Mouse (Mus musculus) cortical plate, adult 2 months (tissue): ENCODE measurements around the gene Tsga10ip. TPM values are rescaled to one million over a fixed set of nuclear protein-coding genes. Genes with fewer than 3 reads are reported as not detected.

Experiments used
- H3K27ac ChIP-seq: fragments of 200-500 bp; 2 replicates; pipeline ENCODE4 v1.5.1; 2012; ENCODE audit warnings: low read length, control low read depth, inconsistent platforms; ENCODE audit not compliant: insufficient read depth
- H3K4me1 ChIP-seq: fragments of 200-500 bp; 2 replicates; pipeline ENCODE4 v1.6.1; 2011; ENCODE audit warnings: low read length; ENCODE audit not compliant: control insufficient read depth, insufficient read depth
- H3K4me3 ChIP-seq: fragments of 200-500 bp; 2 replicates; pipeline ENCODE4 v1.5.1; 2011; ENCODE audit warnings: mild to moderate bottlenecking, low read length, control low read depth; ENCODE audit not compliant: insufficient read depth
- CTCF ChIP-seq: fragments of 200-500 bp; IDR thresholded peaks from 2 replicates; pipeline ENCODE4 v1.5.1; 2011; ENCODE audit warnings: mild to moderate bottlenecking, control low read depth, low read length; ENCODE audit not compliant: insufficient read depth; ENCODE audit errors: extremely low read depth
- POLR2A ChIP-seq: fragments of 200-500 bp; IDR thresholded peaks from 2 replicates; pipeline ENCODE4 v1.6.1; 2011; ENCODE audit warnings: mild to moderate bottlenecking, low read length, control low read depth; ENCODE audit not compliant: insufficient read depth; ENCODE audit errors: extremely low read depth
- polyA plus RNA-seq: library from polyadenylated mRNA; depleted of rRNA; stranded (reverse); fragments of >200 nt; gene quantifications from 2 replicates; pipeline ENCODE4 v1.2.3, GENCODE M21; 2012; rRNA removed

The Tsga10ip gene
- polyA plus RNA-seq, result not detected in 2 replicates

GRCm38 (mm10) chr19:5402293-5402692, at the start of gene Tsga10ip:
Gene Tsga10ip, minus strand, starts transcription at chr19:5402526.
- H3K4me1 ChIP-seq, result peaks cover 3% of the 10 kb centered on the region; the same call in 1 of the 2 replicates
- no peak within 1 kb of the TSS for H3K4me3 ChIP-seq
- H3K27ac ChIP-seq, result no peak within 1 kb of the TSS
- TF ChIP-seq POLR2A, result no peak
- no peak for TF ChIP-seq CTCF

GRCm38 (mm10) chr19:5451766-5452165, 49.4 kb upstream of the Tsga10ip start:
- TF ChIP-seq POLR2A (no peak), CTCF (no peak)
- Histone ChIP-seq H3K27ac (no peak overlapping the region), H3K4me3 (no peak overlapping the region), H3K4me1 (peaks cover 2% of the 10 kb centered on the region; the same call in 1 of the 2 replicates)

GRCm38 (mm10) chr19:5449673-5450072, 47.3 kb upstream of the Tsga10ip start:
- H3K4me1 ChIP-seq, result peaks cover 2% of the 10 kb centered on the region; the same call in 1 of the 2 replicates
- no peak overlapping the region for H3K27ac ChIP-seq
- TF ChIP-seq CTCF (no peak), POLR2A (no peak)

GRCm38 (mm10) chr19:5448354-5449150, 46.2 kb upstream of the Tsga10ip start:
- Histone ChIP-seq H3K4me1 (no peaks in the 10 kb centered on the region; the same call in 1 of the 2 replicates), H3K4me3 (peak overlapping the region; percentile 61; the same call in 1 of the 2 replicates), H3K27ac (no peak overlapping the region)
- no peak for TF ChIP-seq POLR2A
- no peak for TF ChIP-seq CTCF

More at GRCm38 (mm10) chr19:5449673-5450072, 47.3 kb upstream of the Tsga10ip start:
- no peak overlapping the region for H3K4me3 ChIP-seq

- Histone ChIP-seq H3K4me1 (no peaks in the 10 kb centered on the region; the same call in 1 of the 2 replicates), H3K27ac (no peak within 1 kb of the TSS), H3K4me3 (peak within 1 kb of the TSS; percentile 61)
- TF ChIP-seq CTCF (no peak), POLR2A (no peak)
These were observed 45.4 kb upstream of the Tsga10ip start, which contains the start of gene Fosl1 for GRCm38 (mm10) chr19:5447515-5448353. Gene Fosl1, plus strand, starts transcription at chr19:5447547.

- TF ChIP-seq POLR2A (no peak), CTCF (no peak)
- Histone ChIP-seq H3K4me1 (no peaks in the 10 kb centered on the region; the same call in 1 of the 2 replicates), H3K4me3 (no peak overlapping the region), H3K27ac (no peak overlapping the region)
These were observed 43.4 kb upstream of the Tsga10ip start for GRCm38 (mm10) chr19:5445747-5446146.

- no peak for TF ChIP-seq CTCF
- no peak for TF ChIP-seq POLR2A
- H3K4me1 ChIP-seq, result no peaks in the 10 kb centered on the region; the same call in 1 of the 2 replicates
- H3K4me3 ChIP-seq, result no peak overlapping the region
- H3K27ac ChIP-seq, result no peak overlapping the region
These were observed 42.6 kb upstream of the Tsga10ip start for GRCm38 (mm10) chr19:5444954-5445353.

GRCm38 (mm10) chr19:5444371-5444908, 42.1 kb upstream of the Tsga10ip start:
- TF ChIP-seq POLR2A (no peak), CTCF (no peak)
- Histone ChIP-seq H3K4me1 (no peaks in the 10 kb centered on the region; the same call in 1 of the 2 replicates), H3K27ac (no peak overlapping the region), H3K4me3 (no peak overlapping the region)

GRCm38 (mm10) chr19:5433951-5434350, 31.6 kb upstream of the Tsga10ip start:
- H3K27ac ChIP-seq, result no peak overlapping the region

More at GRCm38 (mm10) chr19:5433951-5434350, 31.6 kb upstream of the Tsga10ip start:
- no peak for TF ChIP-seq CTCF
- no peak for TF ChIP-seq POLR2A
- Histone ChIP-seq H3K4me3 (no peak overlapping the region), H3K4me1 (no peaks in the 10 kb centered on the region)
